Mouse (Mus musculus): ENCODE results near the gene Krt42. TPM values are rescaled to one million over a fixed set of nuclear protein-coding genes. Genes with fewer than 3 reads are reported as not detected.
"Not testable (repeated sequence)": the region's sequence is repeated elsewhere in the genome, so short reads cannot be mapped to it uniquely, and the experiment has no call there.

The Krt42 gene
- not detected in 2 replicates for polyA plus RNA-seq (2015; fragmentation: Nextera tagmentation; extraction: Ambion mirVana)

- no peak within 1 kb of the TSS for H3K9ac ChIP-seq
- no peak within 1 kb of the TSS for H3K4me3 ChIP-seq
- H3K27me3 ChIP-seq, result no peaks in the 10 kb centered on the region
- ATAC-seq (ENCODE audit: low read depth), result no peak
- H3K9me3 ChIP-seq, result no peaks in the 10 kb centered on the region
- no peak within 1 kb of the TSS for H3K27ac ChIP-seq (replicated peaks)
- no peaks in the 10 kb centered on the region for H3K4me1 ChIP-seq (replicated peaks)
- no peaks in the 10 kb centered on the region for H3K36me3 ChIP-seq
- 79% methylated on average over 7 of the region's 7 CpGs for WGBS
- no peak within 1 kb of the TSS for H3K4me2 ChIP-seq
These were observed at the start of gene Krt42 for GRCm38 (mm10) chr11:100269821-100270332. Gene Krt42 (minus strand): TSS chr11:100269871.

DNA sequence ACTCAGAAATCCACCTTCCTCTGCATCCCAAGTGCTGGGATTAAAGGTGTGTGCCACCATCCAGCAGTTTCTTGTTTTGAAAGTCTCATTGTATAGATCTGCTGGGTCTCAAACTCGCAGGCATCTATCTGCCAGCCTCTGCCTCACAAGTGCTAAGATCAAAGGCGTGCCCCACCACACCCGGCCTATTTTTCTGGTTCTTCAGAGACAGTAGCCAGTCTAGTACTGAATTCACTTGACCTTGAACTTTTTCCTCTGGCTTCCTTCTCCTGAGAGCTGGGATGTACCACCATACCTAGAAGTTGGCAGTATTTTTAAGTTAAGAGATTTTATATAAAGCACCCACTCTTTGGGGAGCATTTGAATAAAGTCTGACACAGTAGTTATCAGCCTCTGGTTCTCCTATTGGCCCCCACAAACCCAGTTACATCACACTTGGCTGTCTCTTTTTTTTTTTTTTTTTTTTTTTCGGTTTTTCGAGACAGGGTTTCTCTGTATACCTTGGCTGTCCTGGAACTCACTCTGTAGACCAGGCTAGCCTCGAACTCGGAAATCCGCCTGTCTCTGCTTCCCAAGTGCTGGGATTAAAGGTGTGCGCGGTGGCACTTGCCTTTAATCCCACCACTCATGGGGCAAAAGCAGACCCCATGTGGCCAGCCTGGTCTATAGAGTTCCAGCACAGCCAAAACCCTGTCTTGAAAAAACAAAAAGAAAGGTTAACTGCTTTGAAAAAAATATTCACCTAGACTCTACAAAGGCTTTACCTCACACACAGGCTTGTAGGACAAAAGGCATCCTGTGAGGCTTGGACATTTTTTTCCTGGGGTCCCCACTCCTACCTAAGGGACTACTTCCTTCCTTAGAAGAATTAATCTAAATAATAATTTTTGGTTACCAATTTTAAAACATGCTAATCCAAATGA lies 49.1 kb upstream of the Krt42 start:
- Histone ChIP-seq H3K9me3 (no peaks in the 10 kb centered on the region), H3K27me3 (no peaks in the 10 kb centered on the region), H3K36me3 (peaks cover 20% of the 10 kb centered on the region), H3K4me1 (replicated peaks) (peaks cover 19% of the 10 kb centered on the region), H3K4me2 (peak overlapping the region; percentile 56), H3K9ac (peak overlapping the region; percentile 57; the same call in 1 of the 2 replicates), H3K4me3 (peak overlapping the region; percentile 79), H3K27ac (replicated peaks) (peak overlapping the region; percentile 83)
- 91% methylated on average over 10 of the region's 10 CpGs for WGBS
- ATAC-seq (ENCODE audit: low read depth), result peak; percentile 1; the same call in 1 of the 2 replicates

DNA sequence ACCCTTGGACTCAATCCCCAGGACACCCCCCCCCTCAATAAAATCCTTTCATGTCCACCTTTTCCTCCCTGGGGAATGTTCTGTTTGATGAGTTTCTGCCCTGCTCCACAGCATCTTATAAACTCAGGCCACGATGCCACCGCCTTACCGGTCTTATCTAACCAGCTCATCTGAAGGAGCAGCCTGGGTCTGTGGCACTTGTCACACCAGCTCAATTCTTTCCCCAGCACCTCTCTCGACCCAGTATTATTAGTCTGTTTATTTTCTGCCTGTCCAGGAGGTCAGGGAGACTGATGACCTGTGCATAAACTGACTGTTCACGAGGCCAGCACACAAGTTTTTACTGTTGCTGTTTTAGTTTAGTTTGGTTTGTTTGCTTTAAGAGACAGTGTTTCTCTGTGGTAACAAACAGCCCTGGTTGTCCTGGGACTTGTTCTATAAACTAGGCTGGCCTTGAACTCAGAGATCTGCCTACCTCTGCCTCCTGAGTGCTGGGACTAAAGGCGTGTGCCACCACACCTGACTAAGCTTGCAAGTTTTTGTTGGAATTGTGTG lies 48.2 kb upstream of the Krt42 start:
- Histone ChIP-seq H3K27ac (replicated peaks) (no peak overlapping the region), H3K4me1 (replicated peaks) (peaks cover 19% of the 10 kb centered on the region), H3K4me2 (no peak overlapping the region), H3K36me3 (peaks cover 20% of the 10 kb centered on the region), H3K4me3 (no peak overlapping the region), H3K27me3 (no peaks in the 10 kb centered on the region), H3K9me3 (no peaks in the 10 kb centered on the region), H3K9ac (no peak overlapping the region)
- WGBS, result 69% methylated on average over 6 of the region's 6 CpGs
- ATAC-seq (ENCODE audit: low read depth), result no peak

DNA sequence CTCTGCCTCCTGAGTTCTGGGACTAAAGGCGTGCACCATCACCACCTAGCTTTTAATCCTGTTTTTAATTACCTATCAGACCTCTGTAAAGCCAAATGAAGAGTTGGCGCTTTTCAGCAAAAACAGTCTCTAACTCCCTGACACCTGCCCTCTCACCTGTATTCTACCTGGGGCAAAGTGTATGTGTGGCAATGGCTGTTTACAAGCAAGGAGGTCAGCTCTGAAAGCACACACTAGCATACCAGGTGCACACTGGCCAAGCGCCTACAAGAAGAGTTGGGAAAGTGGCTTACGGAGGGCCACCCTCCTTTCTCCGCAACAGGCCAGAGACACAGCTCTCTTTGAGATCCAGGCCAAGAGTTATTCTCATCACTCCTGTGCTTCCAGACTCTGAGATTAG lies 45.8 kb upstream of the Krt42 start:
- no peak overlapping the region for H3K4me2 ChIP-seq
- H3K9me3 ChIP-seq, result no peaks in the 10 kb centered on the region
- peaks cover 16% of the 10 kb centered on the region for H3K4me1 ChIP-seq (replicated peaks)
- ATAC-seq (ENCODE audit: low read depth), result no peak
- no peaks in the 10 kb centered on the region for H3K36me3 ChIP-seq
- H3K27me3 ChIP-seq, result no peaks in the 10 kb centered on the region
- no peak overlapping the region for H3K27ac ChIP-seq (replicated peaks)
- H3K9ac ChIP-seq, result no peak overlapping the region
- WGBS, result 91% methylated on average over 5 of the region's 5 CpGs
- no peak overlapping the region for H3K4me3 ChIP-seq

- WGBS, result 90% methylated on average over 6 of the region's 6 CpGs
- H3K9me3 ChIP-seq, result no peaks in the 10 kb centered on the region
- ATAC-seq (ENCODE audit: low read depth), result no peak
These were observed 43.8 kb upstream of the Krt42 start for GRCm38 (mm10) chr11:100313424-100313823.

DNA sequence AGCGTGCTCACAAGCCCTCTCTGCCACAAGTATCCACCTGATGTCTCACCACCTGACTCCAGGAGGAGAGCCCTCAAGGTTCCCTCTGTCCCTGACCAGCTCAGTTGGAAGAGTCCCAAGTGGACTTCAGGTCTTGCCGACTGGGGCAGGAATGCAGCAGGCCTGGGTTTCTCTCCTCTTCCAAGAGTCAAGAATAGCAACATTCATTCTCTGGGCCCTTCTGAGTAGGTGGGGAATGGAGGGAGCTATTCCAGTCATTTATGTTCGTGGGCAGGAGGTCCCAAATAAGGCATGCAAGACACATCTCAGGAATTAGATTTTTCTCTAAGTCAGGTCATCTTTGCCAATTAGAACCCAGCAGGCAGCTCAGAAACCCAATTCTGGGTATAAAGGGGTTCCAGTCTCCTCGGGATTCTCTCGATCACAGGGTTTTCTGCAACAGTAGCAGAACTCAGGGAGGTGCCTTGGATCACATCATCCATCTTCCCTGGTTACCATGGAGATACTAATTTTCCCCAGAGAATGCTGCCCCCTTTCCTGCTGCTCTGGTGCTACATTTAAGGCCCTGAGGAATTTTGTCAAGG lies 42.5 kb upstream of the Krt42 start:
- no peak for ATAC-seq (ENCODE audit: low read depth)
- H3K4me1 ChIP-seq (replicated peaks), result peaks cover 12% of the 10 kb centered on the region
- WGBS, result 23% methylated on average over 5 of the region's 5 CpGs
- H3K4me2 ChIP-seq, result no peak overlapping the region
- no peak overlapping the region for H3K27ac ChIP-seq (replicated peaks)
- no peak overlapping the region for H3K9ac ChIP-seq
- H3K27me3 ChIP-seq, result no peaks in the 10 kb centered on the region
- H3K4me3 ChIP-seq, result no peak overlapping the region
- H3K9me3 ChIP-seq, result no peaks in the 10 kb centered on the region
- H3K36me3 ChIP-seq, result no peaks in the 10 kb centered on the region

More at GRCm38 (mm10) chr11:100313424-100313823, 43.8 kb upstream of the Krt42 start:
- Histone ChIP-seq H3K27me3 (no peaks in the 10 kb centered on the region), H3K36me3 (no peaks in the 10 kb centered on the region), H3K4me1 (replicated peaks) (peaks cover 12% of the 10 kb centered on the region), H3K27ac (replicated peaks) (no peak overlapping the region), H3K4me2 (no peak overlapping the region), H3K4me3 (no peak overlapping the region), H3K9ac (no peak overlapping the region)

GRCm38 (mm10) chr11:100311656-100312055 lies 42.0 kb upstream of the Krt42 start:
- no peaks in the 10 kb centered on the region for H3K9me3 ChIP-seq
- ATAC-seq (ENCODE audit: low read depth), result no peak
- H3K4me3 ChIP-seq, result no peak overlapping the region
- peaks cover 12% of the 10 kb centered on the region for H3K4me1 ChIP-seq (replicated peaks)
- H3K36me3 ChIP-seq, result no peaks in the 10 kb centered on the region
- no peak overlapping the region for H3K27ac ChIP-seq (replicated peaks)
- 80% methylated on average over 1 of the region's 1 CpGs for WGBS
- no peaks in the 10 kb centered on the region for H3K27me3 ChIP-seq
- H3K9ac ChIP-seq, result no peak overlapping the region
- H3K4me2 ChIP-seq, result no peak overlapping the region

DNA sequence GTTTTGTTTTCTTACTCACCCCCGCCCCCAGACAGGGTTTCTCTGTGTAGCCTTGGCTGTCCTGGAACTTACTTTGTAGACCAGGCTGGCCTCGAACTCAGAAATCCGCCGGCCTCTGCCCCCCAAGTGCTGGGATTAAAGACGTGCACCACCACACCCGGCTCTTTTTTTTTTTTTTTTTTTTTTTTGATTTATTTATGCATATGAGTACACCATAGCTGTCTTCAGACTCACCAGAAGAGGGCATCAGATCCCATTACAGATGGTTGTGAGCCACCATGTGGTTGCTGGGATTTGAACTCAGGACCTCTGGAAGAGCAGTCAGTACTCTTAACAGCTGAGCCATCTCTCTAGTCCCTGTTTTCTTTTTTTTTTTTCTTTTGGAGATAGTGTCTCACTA lies 39.0 kb upstream of the Krt42 start:
- H3K9me3 ChIP-seq, H3K4me2 ChIP-seq: not testable (repeated sequence)

GRCm38 (mm10) chr11:100307900-100308299 lies 38.2 kb upstream of the Krt42 start:
- WGBS, result 89% methylated on average over 5 of the region's 5 CpGs
- Histone ChIP-seq H3K36me3 (no peaks in the 10 kb centered on the region), H3K4me3 (no peak overlapping the region), H3K9me3 (no peaks in the 10 kb centered on the region), H3K27ac (replicated peaks) (no peak overlapping the region), H3K9ac (no peak overlapping the region), H3K4me2 (no peak overlapping the region), H3K27me3 (no peaks in the 10 kb centered on the region), H3K4me1 (replicated peaks) (peaks cover 12% of the 10 kb centered on the region)
- ATAC-seq (ENCODE audit: low read depth), result no peak

More for the DNA sequence above, 39.0 kb upstream of the Krt42 start:
- not testable (repeated sequence) for H3K4me3 ChIP-seq; ATAC-seq (ENCODE audit: low read depth); H3K9ac ChIP-seq; H3K36me3 ChIP-seq; H3K27me3 ChIP-seq; H3K27ac ChIP-seq (replicated peaks)
- 95% methylated on average over 5 of the region's 6 CpGs for WGBS
- peaks cover 12% of the 10 kb centered on the region for H3K4me1 ChIP-seq (replicated peaks)

GRCm38 (mm10) chr11:100301292-100301691 lies 31.6 kb upstream of the Krt42 start:
- Histone ChIP-seq H3K36me3 (no peaks in the 10 kb centered on the region), H3K4me1 (replicated peaks) (peaks cover 4% of the 10 kb centered on the region; the same call in 1 of the 2 replicates), H3K4me2 (no peak overlapping the region), H3K27me3 (no peaks in the 10 kb centered on the region), H3K9me3 (no peaks in the 10 kb centered on the region), H3K9ac (no peak overlapping the region), H3K4me3 (no peak overlapping the region), H3K27ac (replicated peaks) (no peak overlapping the region)
- 87% methylated on average over 5 of the region's 5 CpGs for WGBS
- no peak for ATAC-seq (ENCODE audit: low read depth)

DNA sequence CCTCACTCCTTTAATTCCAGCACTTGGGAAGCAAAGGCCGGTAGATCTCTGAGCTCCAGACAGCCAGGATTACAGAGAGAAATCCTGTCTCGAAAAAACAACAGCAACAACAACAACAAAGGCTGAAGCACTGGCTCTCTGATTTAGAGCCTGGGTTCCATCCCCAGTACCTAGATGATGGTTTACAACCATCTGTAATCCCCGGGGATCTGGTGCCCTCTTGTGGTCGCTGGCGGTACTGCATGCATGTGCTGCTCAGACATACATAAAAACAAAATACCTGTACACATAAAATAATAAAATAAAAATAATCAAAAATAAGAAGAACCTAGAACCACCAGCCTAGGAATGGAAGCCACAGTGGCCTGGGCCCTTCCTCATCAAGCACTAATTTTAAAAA lies 30.6 kb upstream of the Krt42 start:
- Histone ChIP-seq H3K4me3 (no peak overlapping the region), H3K36me3 (no peaks in the 10 kb centered on the region), H3K9me3 (no peaks in the 10 kb centered on the region), H3K27ac (replicated peaks) (no peak overlapping the region), H3K9ac (no peak overlapping the region), H3K27me3 (no peaks in the 10 kb centered on the region), H3K4me1 (replicated peaks) (peaks cover 4% of the 10 kb centered on the region; the same call in 1 of the 2 replicates), H3K4me2 (no peak overlapping the region)
- no peak for ATAC-seq (ENCODE audit: low read depth)
- WGBS, result 9% methylated on average over 5 of the region's 5 CpGs
